Mouse (Mus musculus) limb, embryonic 11.5 days (tissue): Measurements from ENCODE around the gene Slc9a8. TPM values are rescaled to one million over a fixed set of nuclear protein-coding genes. Genes with fewer than 3 reads are reported as not detected.
"Not testable (repeated sequence)": the region's sequence is repeated elsewhere in the genome, so short reads cannot be mapped to it uniquely, and the experiment has no call there.

Experiments
- ATAC-seq: fragments of 200-750 bp; cut with Nextera tagmentation; 2 replicates; pipeline ENCODE4 v1.8.0; 2017; ENCODE audit warnings: low read depth; ENCODE audit not compliant: insufficient number of reproducible peaks, low FRiP score, low TSS enrichment
- DNase-seq: peaks from one replicate; pipeline ENCODE4 v3.0.0-alpha.2; 2015; ENCODE audit warnings: low spot score
- H3K27ac ChIP-seq: fragments of 300-500 bp; sonication (generic); replicated peaks from 2 replicates; pipeline ENCODE4 v1.5.1; 2014; ENCODE audit warnings: low read depth, mild to moderate bottlenecking, low read length
- H3K27me3 ChIP-seq: fragments of 300-500 bp; sonication (generic); 2 replicates; pipeline ENCODE4 v1.6.1; 2014; ENCODE audit warnings: mild to moderate bottlenecking, low read length, mixed read lengths; ENCODE audit not compliant: control insufficient read depth, insufficient read depth
- H3K36me3 ChIP-seq: fragments of 300-500 bp; sonication (generic); 2 replicates; pipeline ENCODE4 v1.6.1; 2014; ENCODE audit warnings: mild to moderate bottlenecking, low read length, moderate library complexity, mixed read lengths; ENCODE audit not compliant: control insufficient read depth, insufficient read depth
- H3K4me1 ChIP-seq: fragments of 300-500 bp; sonication (generic); 2 replicates; pipeline ENCODE4 v1.6.1; 2014; ENCODE audit warnings: low read length, mixed read lengths; ENCODE audit not compliant: control insufficient read depth, insufficient read depth
- H3K4me2 ChIP-seq: fragments of 300-500 bp; sonication (generic); 2 replicates; pipeline ENCODE4 v1.6.1; 2014; ENCODE audit warnings: low read depth, mild to moderate bottlenecking, moderate library complexity; ENCODE audit not compliant: severe bottlenecking
- H3K4me3 ChIP-seq: fragments of 300-500 bp; sonication (generic); 2 replicates; pipeline ENCODE4 v1.5.1; 2014; ENCODE audit warnings: low read depth, low read length
- H3K9ac ChIP-seq: fragments of 300-500 bp; sonication (generic); 2 replicates; pipeline ENCODE4 v1.6.1; 2014; ENCODE audit warnings: mild to moderate bottlenecking, low read length
- H3K9me3 ChIP-seq: fragments of 300-500 bp; sonication (generic); 2 replicates; pipeline ENCODE4 v1.6.1; 2016; ENCODE audit warnings: low read length; ENCODE audit not compliant: control insufficient read depth
- WGBS: fragments of 180-500 bp; shearing (Covaris S2); extraction: QIAGEN DNeasy Blood & Tissue Kit; methylation state at CpG from one replicate; pipeline ENCODE4 v1.1.7; 2014; 5-methylcytosine and 5-hydroxymethylcytosine counted together
- polyA plus RNA-seq: library from polyadenylated mRNA; unstranded; fragments of >200 nt; fragmentation: Nextera tagmentation; extraction: Ambion mirVana; gene quantifications from 2 replicates; pipeline ENCODE4 v1.2.1, GENCODE M21; 2014

Gene Slc9a8
- polyA plus RNA-seq, 1 experiment from 2014 or later, result 21.4 TPM

DNA sequence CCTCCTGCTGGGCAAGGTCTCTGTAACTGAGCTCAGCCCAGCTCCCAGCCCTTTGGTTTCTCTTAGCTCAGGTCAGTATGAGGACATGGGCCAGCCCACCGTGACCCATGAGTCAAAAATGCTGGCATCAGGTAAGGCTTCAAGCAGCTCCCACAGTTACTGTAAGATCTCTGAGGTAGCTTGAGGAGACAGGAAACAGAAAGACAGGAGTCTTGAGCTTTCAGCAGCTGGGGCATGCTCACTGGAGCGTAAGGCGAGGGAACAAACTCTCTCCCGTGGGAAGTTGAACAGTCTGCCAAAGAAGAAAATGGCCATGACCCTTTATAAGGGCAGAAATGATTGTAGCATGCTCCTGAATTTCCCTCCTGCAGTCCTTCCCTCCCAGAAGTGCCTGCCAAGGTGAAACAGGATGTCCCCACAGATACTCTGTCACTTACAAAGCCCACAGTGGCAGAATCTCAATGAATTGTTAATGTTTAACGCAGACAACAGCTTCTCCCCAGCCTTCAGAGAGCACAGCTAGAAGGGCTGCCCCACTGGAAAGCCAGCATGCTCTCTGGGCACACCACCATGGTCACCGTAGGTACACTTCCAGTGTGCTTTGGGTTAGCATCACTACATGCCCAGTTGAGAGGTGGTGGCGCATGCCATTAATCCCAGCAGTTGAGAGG is 40.8 kb upstream of the Slc9a8 start:
- ATAC-seq (no peak), DNase-seq (no peak)
- Histone ChIP-seq H3K4me3 (no peak overlapping the region), H3K36me3 (no peaks in the 10 kb centered on the region), H3K4me2 (no peak overlapping the region), H3K9ac (no peak overlapping the region), H3K4me1 (no peaks in the 10 kb centered on the region), H3K9me3 (no peaks in the 10 kb centered on the region), H3K27ac (no peak overlapping the region), H3K27me3 (no peaks in the 10 kb centered on the region)
- 75% methylated on average over 7 of the region's 7 CpGs for WGBS

DNA sequence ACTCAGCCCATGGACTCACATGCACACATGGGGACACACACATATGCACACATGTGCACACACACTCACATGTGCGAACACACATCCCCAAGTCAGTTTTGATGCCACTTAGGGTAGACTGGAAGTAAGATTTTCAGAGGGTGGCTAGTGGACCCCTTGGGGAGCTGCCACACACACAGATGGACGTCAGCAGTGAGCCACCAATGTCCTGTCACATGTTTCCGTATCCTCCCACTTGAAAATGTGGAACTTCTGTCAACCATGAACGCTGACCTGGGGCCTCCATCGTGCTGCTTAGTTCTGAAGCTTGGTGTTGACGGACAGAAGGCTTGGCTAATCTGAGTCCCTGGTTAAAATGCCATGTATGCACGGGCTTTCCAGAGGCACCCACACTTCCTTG is 39.9 kb upstream of the Slc9a8 start:
- 85% methylated on average over 7 of the region's 7 CpGs for WGBS
- H3K27me3 ChIP-seq, result no peaks in the 10 kb centered on the region
- no peak overlapping the region for H3K9ac ChIP-seq
- no peak overlapping the region for H3K4me2 ChIP-seq
- no peak for ATAC-seq
- H3K4me3 ChIP-seq, result no peak overlapping the region
- H3K36me3 ChIP-seq, result no peaks in the 10 kb centered on the region
- no peaks in the 10 kb centered on the region for H3K9me3 ChIP-seq
- no peaks in the 10 kb centered on the region for H3K4me1 ChIP-seq
- DNase-seq, result no peak
- H3K27ac ChIP-seq, result no peak overlapping the region

DNA sequence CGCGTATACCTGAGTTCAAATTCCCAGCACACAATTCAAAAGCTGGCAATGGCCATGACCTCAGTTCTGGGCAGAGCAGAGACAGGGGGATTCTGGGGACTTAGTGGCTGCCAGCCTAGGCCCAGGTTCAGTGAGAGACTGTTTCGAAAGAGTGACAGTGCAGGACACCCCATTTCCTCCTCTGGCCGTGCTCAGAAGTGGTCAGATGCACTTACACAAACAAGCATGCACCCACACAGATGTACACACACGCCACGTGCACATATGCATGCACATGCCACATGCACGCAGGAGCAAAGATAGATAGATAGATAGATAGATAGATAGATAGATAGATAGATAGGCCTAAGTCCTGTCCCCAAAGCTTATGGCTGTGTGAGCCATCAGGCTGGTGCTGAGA is 39.1 kb upstream of the Slc9a8 start:
- DNase-seq, result no peak
- Histone ChIP-seq H3K4me3 (no peak overlapping the region), H3K27me3 (no peaks in the 10 kb centered on the region), H3K27ac (no peak overlapping the region), H3K4me1 (no peaks in the 10 kb centered on the region), H3K9me3 (no peaks in the 10 kb centered on the region), H3K4me2 (no peak overlapping the region), H3K36me3 (no peaks in the 10 kb centered on the region), H3K9ac (no peak overlapping the region)
- no peak for ATAC-seq
- 91% methylated on average over 7 of the region's 7 CpGs for WGBS

DNA sequence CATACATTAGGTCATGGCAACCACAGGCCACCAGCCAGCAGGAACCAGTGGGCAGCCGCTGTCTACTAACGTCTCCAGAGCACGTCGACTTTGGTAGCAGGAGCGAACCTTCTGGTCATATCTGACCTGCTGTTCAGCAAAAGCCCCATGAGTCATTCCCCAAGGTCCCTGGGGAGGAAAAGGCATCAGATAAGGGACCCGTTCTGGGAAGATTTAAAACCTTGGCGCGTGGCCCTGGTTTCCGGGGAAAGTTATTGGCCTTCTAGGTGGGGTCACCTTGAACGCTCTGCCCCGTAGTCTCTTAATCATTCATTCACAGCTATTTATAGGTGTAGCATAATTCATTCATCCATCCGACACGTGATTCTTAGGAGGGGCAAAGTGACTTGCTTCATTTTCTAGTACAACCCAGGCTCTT is 37.8 kb upstream of the Slc9a8 start:
- Histone ChIP-seq H3K36me3 (no peaks in the 10 kb centered on the region), H3K4me2 (no peak overlapping the region), H3K27ac (no peak overlapping the region), H3K27me3 (no peaks in the 10 kb centered on the region), H3K9ac (no peak overlapping the region), H3K9me3 (no peaks in the 10 kb centered on the region), H3K4me1 (no peaks in the 10 kb centered on the region), H3K4me3 (no peak overlapping the region)
- WGBS, result 88% methylated on average over 13 of the region's 13 CpGs
- ATAC-seq (no peak), DNase-seq (no peak)

DNA sequence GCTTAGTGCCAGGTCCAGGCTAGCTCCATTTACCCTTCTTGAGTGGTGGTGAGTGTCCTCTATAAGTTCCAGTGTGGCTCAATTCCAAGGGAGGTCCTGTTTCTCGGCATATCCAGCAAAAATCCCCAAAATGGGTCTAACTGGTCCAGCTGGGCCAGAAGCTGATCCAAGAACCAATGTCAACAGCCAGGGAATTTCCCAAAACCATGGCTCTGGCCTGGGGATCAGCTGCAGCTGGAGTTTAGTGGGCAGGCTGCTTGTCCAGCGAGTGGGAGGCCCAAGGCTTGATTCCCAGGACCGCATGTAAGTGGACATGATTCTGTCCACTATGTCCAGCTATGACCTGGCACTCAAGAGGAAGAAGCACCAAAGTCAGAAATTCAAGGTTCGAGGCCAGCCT is 35.1 kb upstream of the Slc9a8 start:
- Histone ChIP-seq H3K9ac (no peak overlapping the region), H3K36me3 (no peaks in the 10 kb centered on the region), H3K27me3 (no peaks in the 10 kb centered on the region), H3K4me2 (no peak overlapping the region), H3K4me3 (no peak overlapping the region), H3K27ac (no peak overlapping the region), H3K4me1 (no peaks in the 10 kb centered on the region), H3K9me3 (no peaks in the 10 kb centered on the region)
- ATAC-seq (no peak), DNase-seq (no peak)
- WGBS, result 92% methylated on average over 4 of the region's 4 CpGs

DNA sequence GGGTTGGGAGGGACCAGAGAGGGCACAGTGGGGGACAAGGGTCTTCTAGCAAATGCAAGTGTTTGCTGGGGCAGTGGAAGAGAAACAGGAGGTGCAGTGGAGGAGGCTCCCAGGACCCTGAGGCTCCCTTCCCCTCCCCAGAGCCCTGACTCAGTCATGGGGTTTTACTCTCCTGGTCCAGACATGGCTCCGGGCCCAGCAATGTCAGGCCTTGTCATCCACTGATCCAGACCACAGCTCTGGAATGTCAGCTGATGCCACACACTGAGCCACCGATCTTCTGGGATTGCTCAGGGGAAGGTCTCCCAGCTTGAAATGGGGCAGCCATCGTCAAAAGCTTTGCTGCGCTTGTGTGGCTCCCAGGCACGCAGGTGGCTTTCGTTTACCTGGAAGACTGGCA is 34.5 kb upstream of the Slc9a8 start:
- H3K27me3 ChIP-seq, result no peaks in the 10 kb centered on the region
- no peaks in the 10 kb centered on the region for H3K36me3 ChIP-seq
- H3K4me3 ChIP-seq, result no peak overlapping the region
- no peak overlapping the region for H3K4me2 ChIP-seq
- DNase-seq (no peak), ATAC-seq (no peak)
- WGBS, result 79% methylated on average over 6 of the region's 6 CpGs
- H3K27ac ChIP-seq, result no peak overlapping the region
- no peaks in the 10 kb centered on the region for H3K9me3 ChIP-seq
- no peaks in the 10 kb centered on the region for H3K4me1 ChIP-seq
- H3K9ac ChIP-seq, result no peak overlapping the region

DNA sequence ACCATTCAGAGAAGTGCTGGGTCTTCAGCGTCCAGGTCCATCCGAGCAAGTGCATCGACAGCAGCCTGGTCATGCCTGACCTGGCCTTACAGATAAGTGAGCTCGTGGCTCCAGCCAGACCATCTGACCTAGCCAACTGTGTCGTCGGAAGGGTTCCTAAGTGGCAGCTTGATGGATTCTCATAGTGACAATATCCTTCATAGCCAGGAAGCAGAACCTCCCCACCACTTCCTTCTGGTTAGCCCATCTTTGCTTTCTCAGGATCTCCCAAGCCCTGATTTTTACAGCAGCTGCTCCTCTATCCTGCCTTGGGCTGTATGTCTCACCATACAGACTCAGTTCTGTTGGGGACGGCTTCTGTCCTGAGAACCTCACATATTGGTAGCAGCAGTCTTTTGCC is 27.1 kb upstream of the Slc9a8 start:
- no peaks in the 10 kb centered on the region for H3K27me3 ChIP-seq
- no peak overlapping the region for H3K4me2 ChIP-seq
- no peaks in the 10 kb centered on the region for H3K9me3 ChIP-seq
- H3K27ac ChIP-seq, result no peak overlapping the region
- no peaks in the 10 kb centered on the region for H3K4me1 ChIP-seq
- H3K9ac ChIP-seq, result no peak overlapping the region
- ATAC-seq (no peak), DNase-seq (no peak)
- no peaks in the 10 kb centered on the region for H3K36me3 ChIP-seq
- WGBS, result 88% methylated on average over 7 of the region's 7 CpGs
- H3K4me3 ChIP-seq, result no peak overlapping the region

DNA sequence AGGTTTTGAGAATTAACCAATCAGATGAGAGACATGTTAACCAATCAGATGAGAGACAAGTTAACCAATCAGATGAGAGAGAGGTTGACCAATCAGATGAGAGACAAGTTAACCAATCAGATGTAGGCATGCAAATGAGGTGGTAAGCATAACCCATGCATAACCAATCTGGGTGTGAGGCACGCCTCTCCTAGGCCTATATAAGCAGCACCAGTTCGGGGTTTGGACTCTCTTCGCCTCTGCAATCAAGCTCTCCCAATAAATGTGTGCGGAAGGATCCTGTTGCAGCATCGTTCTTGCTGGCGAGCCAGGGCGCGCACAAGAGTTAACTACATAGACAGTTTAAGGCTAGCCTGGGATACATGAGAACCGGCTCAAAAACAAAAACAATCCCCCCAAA is 25.1 kb upstream of the Slc9a8 start:
- H3K4me2 ChIP-seq, H3K4me1 ChIP-seq, DNase-seq, H3K9me3 ChIP-seq, ATAC-seq, H3K36me3 ChIP-seq, H3K27me3 ChIP-seq, H3K9ac ChIP-seq, H3K27ac ChIP-seq, H3K4me3 ChIP-seq: not testable (repeated sequence)
- 92% methylated on average over 9 of the region's 9 CpGs for WGBS

DNA sequence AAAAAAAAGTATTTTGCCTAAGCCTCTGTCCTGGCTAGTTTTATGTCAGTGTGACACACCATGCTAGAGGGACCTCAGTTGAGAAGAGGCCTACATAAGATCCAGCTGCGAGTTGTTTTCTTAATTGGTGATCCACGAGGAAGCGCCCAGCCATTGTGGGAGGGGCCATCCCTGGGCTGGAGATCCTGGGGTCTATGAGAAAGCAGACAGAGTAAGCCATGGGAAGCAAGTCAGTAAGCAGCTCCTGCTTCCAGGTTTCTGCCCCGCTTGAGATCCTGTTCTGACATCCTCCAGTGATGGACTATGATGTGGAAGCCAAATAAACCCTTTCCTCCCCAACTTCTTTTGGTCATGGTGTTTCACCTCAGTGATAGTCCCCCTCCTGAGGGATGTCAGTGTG is 22.5 kb upstream of the Slc9a8 start:
- no peak overlapping the region for H3K9ac ChIP-seq
- H3K36me3 ChIP-seq, result no peaks in the 10 kb centered on the region
- no peak for DNase-seq
- H3K4me3 ChIP-seq, result no peak overlapping the region
- H3K9me3 ChIP-seq, result no peaks in the 10 kb centered on the region
- ATAC-seq, result no peak
- H3K27ac ChIP-seq, result no peak overlapping the region
- WGBS, result 64% methylated on average over 4 of the region's 4 CpGs
- H3K4me2 ChIP-seq, result no peak overlapping the region
- H3K4me1 ChIP-seq, result no peaks in the 10 kb centered on the region
- no peaks in the 10 kb centered on the region for H3K27me3 ChIP-seq
